Mouse (Mus musculus) skeletal muscle tissue, adult 2 months (tissue): ENCODE results near the gene Apbb2.

Source experiments
- DNase-seq: peaks from one replicate; pipeline ENCODE4 v3.0.0-alpha.2; 2012; ENCODE audit warnings: low read depth, low spot score

Apbb2 gene

GRCm38 (mm10) chr5:66549691-66550090 lies 68.9 kb downstream of the Apbb2 start:
- DNase-seq, result no peak

- peak; percentile 59 for DNase-seq
Observed at GRCm38 (mm10) chr5:66546969-66547511, 71.5 kb downstream of the Apbb2 start.

- no peak for DNase-seq
Observed at GRCm38 (mm10) chr5:66545573-66546141, 72.9 kb downstream of the Apbb2 start.

GRCm38 (mm10) chr5:66543761-66544160 lies 74.8 kb downstream of the Apbb2 start:
- peak; percentile 67 for DNase-seq

GRCm38 (mm10) chr5:66543344-66543743 lies 75.2 kb downstream of the Apbb2 start:
- no peak for DNase-seq

GRCm38 (mm10) chr5:66542521-66542920 lies 76.1 kb downstream of the Apbb2 start:
- no peak for DNase-seq

- no peak for DNase-seq
Observed at GRCm38 (mm10) chr5:66541385-66541784, 77.2 kb downstream of the Apbb2 start.

GRCm38 (mm10) chr5:66540246-66540645 lies 78.3 kb downstream of the Apbb2 start:
- DNase-seq, result no peak

GRCm38 (mm10) chr5:66537811-66538210 lies 80.8 kb downstream of the Apbb2 start:
- no peak for DNase-seq

GRCm38 (mm10) chr5:66536696-66537358 lies 81.8 kb downstream of the Apbb2 start:
- no peak for DNase-seq

GRCm38 (mm10) chr5:66535566-66536236 lies 82.9 kb downstream of the Apbb2 start:
- no peak for DNase-seq

GRCm38 (mm10) chr5:66533711-66534425 lies 84.7 kb downstream of the Apbb2 start:
- no peak for DNase-seq

- no peak for DNase-seq
Observed at GRCm38 (mm10) chr5:66532827-66533226, 85.8 kb downstream of the Apbb2 start.

- no peak for DNase-seq
Observed at GRCm38 (mm10) chr5:66530361-66530760, 88.2 kb downstream of the Apbb2 start.

- DNase-seq, result no peak
Observed at GRCm38 (mm10) chr5:66529631-66530030, 89.0 kb downstream of the Apbb2 start.

- no peak for DNase-seq
Observed at GRCm38 (mm10) chr5:66528567-66528966, 90.0 kb downstream of the Apbb2 start.

- DNase-seq, result no peak
Observed at GRCm38 (mm10) chr5:66527090-66527489, 91.5 kb downstream of the Apbb2 start.

GRCm38 (mm10) chr5:66525002-66525401 lies 93.6 kb downstream of the Apbb2 start:
- no peak for DNase-seq

GRCm38 (mm10) chr5:66523681-66524503 lies 94.7 kb downstream of the Apbb2 start:
- peak; percentile 60 for DNase-seq

GRCm38 (mm10) chr5:66521250-66521649 lies 97.3 kb downstream of the Apbb2 start:
- no peak for DNase-seq

GRCm38 (mm10) chr5:66519511-66519910 lies 99.1 kb downstream of the Apbb2 start:
- DNase-seq, result no peak
